Mouse (Mus musculus) small intestine, adult 2 months (tissue): ENCODE measurements around the gene Topbp1.

ENCODE experiments used
- CTCF ChIP-seq: fragments of 200-500 bp; IDR thresholded peaks from 2 replicates; pipeline ENCODE4 v1.5.1; 2012; ENCODE audit warnings: low read depth, mild to moderate bottlenecking, control low read depth, inconsistent platforms, low read length, moderate library complexity, mixed read lengths; ENCODE audit not compliant: insufficient replicate concordance, insufficient read length; ENCODE audit errors: extremely low read depth
- POLR2A ChIP-seq: fragments of 200-500 bp; IDR thresholded peaks from 2 replicates; pipeline ENCODE4 v1.6.1; 2012; ENCODE audit warnings: low read depth, mild to moderate bottlenecking, control low read depth, inconsistent platforms, low read length, moderate library complexity

- TF ChIP-seq CTCF (no peak), POLR2A (no peak)
Measured at GRCm38 (mm10) chr9:103324678-103325077, 19.7 kb downstream of the Topbp1 start.
